In the genomic region with DNA sequence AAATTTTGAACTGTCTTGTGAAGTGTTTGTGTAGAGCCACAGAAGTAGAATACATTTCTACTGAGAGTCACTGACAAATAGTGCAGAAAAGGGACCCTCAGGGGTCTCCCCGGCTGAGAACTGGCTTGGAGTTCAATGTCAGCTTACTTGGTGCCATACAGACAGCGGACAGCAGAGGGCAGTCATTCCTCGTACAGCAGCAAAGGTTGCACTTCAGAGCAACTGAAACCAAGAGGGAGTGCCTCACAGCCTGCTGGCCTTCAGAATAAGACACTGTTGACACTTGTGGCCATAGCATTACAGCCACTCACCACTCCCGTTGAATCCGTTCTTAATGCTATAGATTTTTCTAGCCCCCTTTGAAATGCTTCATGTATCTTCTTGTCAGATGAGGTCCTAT, we compare ENCODE assay signal across 9 mouse cellular contexts. TPM values are rescaled to one million over a fixed set of nuclear protein-coding genes. Genes with fewer than 3 reads are reported as not detected.
DNase-seq lines count a peak whose midpoint lies in the region; ATAC-seq lines count a peak whose summit lies in the region.
"Had no signal": no experiment of that assay in that cellular context is flagged by ENCODE, and none has a peak within 500 bp of the region (broad histone marks: within the 10 kb centered on the region; RNA-seq: fewer than 3 reads in every experiment).

No protein-coding gene starts in this region.

- no peak for ATAC-seq in hindbrain, embryonic 14.5 days (ENCODE audit: low FRiP score)
- ATAC-seq in midbrain, embryonic 14.5 days (ENCODE audit: low FRiP score, low TSS enrichment), result no peak

- H3K27ac ChIP-seq in heart, embryonic 10.5 days, result no peak overlapping the region
- no peak overlapping the region for H3K27ac ChIP-seq in hindbrain, embryonic 14.5 days
- H3K27ac ChIP-seq in midbrain, embryonic 14.5 days (replicated peaks; ENCODE audit: low read depth, low read length), result no peak overlapping the region
- H3K27ac ChIP-seq: macrophage had no signal

- peak; percentile 93 for DNase-seq in heart, adult 11 months
- no peak for DNase-seq in heart, embryonic 10.5 days (ENCODE audit: low spot score)
- peak; percentile 84 for DNase-seq in adrenal gland, postnatal 10 days
- peak; percentile 62 for DNase-seq in embryo, embryonic 9.5 days (ENCODE audit: extremely low spot score)
- DNase-seq in hindbrain, embryonic 14.5 days (ENCODE audit: low spot score), result peak; percentile 87
- DNase-seq in left cerebral cortex, postnatal 14 days (ENCODE audit: low spot score in 2 of 2), result peak; percentile 78 to 89
- peak; percentile 87 for DNase-seq in midbrain, embryonic 14.5 days
- DNase-seq in spleen, adult 12 weeks (ENCODE audit: low spot score), result peak; percentile 39

- H3K36me3 ChIP-seq in heart, embryonic 10.5 days, result no peaks in the 10 kb centered on the region
- H3K36me3 ChIP-seq in hindbrain, embryonic 14.5 days (replicated peaks; ENCODE audit: control insufficient read depth, insufficient read depth), result no peaks in the 10 kb centered on the region
- H3K36me3 ChIP-seq in midbrain, embryonic 14.5 days (ENCODE audit: control insufficient read depth, insufficient read depth, low read length), result no peaks in the 10 kb centered on the region

- no peak overlapping the region for H3K4me3 ChIP-seq in heart, embryonic 10.5 days
- H3K4me3 ChIP-seq in hindbrain, embryonic 14.5 days (replicated peaks; ENCODE audit: low read length), result no peak overlapping the region
- no peak overlapping the region for H3K4me3 ChIP-seq in midbrain, embryonic 14.5 days (replicated peaks; ENCODE audit: low read depth, low read length)

- WGBS in heart, embryonic 10.5 days, result 18% methylated on average over 5 of the region's 5 CpGs
- 10% methylated on average over 5 of the region's 5 CpGs for WGBS in hindbrain, embryonic 14.5 days
- 10% methylated on average over 5 of the region's 5 CpGs for WGBS in midbrain, embryonic 14.5 days

- intact Hi-C loops in left cerebral cortex, postnatal 14 days (cut with DNase I), result loop anchor here (2.0 to 5.0 kb wide), 5 partner anchors 42 to 337 kb away; a partner anchor contains a TSS

- peaks cover 5% of the 10 kb centered on the region; the same call in 1 of the 2 replicates for H3K27me3 ChIP-seq in heart, embryonic 10.5 days (ENCODE audit: insufficient read depth, poor library complexity, severe bottlenecking)
- no peaks in the 10 kb centered on the region for H3K27me3 ChIP-seq in hindbrain, embryonic 14.5 days (ENCODE audit: control insufficient read depth, insufficient read depth, low read length)
- no peaks in the 10 kb centered on the region for H3K27me3 ChIP-seq in midbrain, embryonic 14.5 days (ENCODE audit: control insufficient read depth, insufficient read depth, low read length)

- no peaks in the 10 kb centered on the region for H3K4me1 ChIP-seq in heart, embryonic 10.5 days
- H3K4me1 ChIP-seq in hindbrain, embryonic 14.5 days (replicated peaks; ENCODE audit: control insufficient read depth, insufficient read depth, low read length), result no peaks in the 10 kb centered on the region
- H3K4me1 ChIP-seq in midbrain, embryonic 14.5 days (ENCODE audit: control insufficient read depth, insufficient read depth, low read length), result no peaks in the 10 kb centered on the region

- no peak overlapping the region for H3K9ac ChIP-seq in hindbrain, embryonic 14.5 days
- no peak overlapping the region for H3K9ac ChIP-seq in midbrain, embryonic 14.5 days (replicated peaks; ENCODE audit: low read length)

- no peak overlapping the region for H3K4me2 ChIP-seq in hindbrain, embryonic 14.5 days (replicated peaks)
- no peak overlapping the region for H3K4me2 ChIP-seq in midbrain, embryonic 14.5 days (ENCODE audit: low read length)

- H3K9me3 ChIP-seq in heart, embryonic 10.5 days, result no peaks in the 10 kb centered on the region
- no peaks in the 10 kb centered on the region for H3K9me3 ChIP-seq in hindbrain, embryonic 14.5 days (ENCODE audit: control insufficient read depth, low read length)
- no peaks in the 10 kb centered on the region for H3K9me3 ChIP-seq in midbrain, embryonic 14.5 days (ENCODE audit: control insufficient read depth, low read length)

RNA-seq across cellular contexts. Expression of a gene that starts 9.5 kb away (rescaled TPM):
- 26.9 and 36.9 TPM in 2 replicates for polyA plus RNA-seq in heart, embryonic 10.5 days (2016; fragmentation: Nextera tagmentation; extraction: Ambion mirVana)
- 10 to 100 TPM; 12.3 to 14.4 TPM for total RNA-seq in adrenal gland, postnatal 10 days (2021)
- polyA plus RNA-seq in hindbrain, embryonic 14.5 days (2014; fragmentation: Nextera tagmentation; extraction: Ambion mirVana), result 50.8 and 52.8 TPM in 2 replicates
- total RNA-seq in left cerebral cortex, postnatal 14 days (2021), result 10 to 100 TPM; 15.9 to 16.6 TPM
- polyA plus RNA-seq in midbrain, embryonic 14.5 days (2014; fragmentation: Nextera tagmentation; extraction: Ambion mirVana), result 61.1 and 68.5 TPM in 2 replicates

RNA-seq across cellular contexts. Expression of a gene that starts 17.5 kb away (rescaled TPM):
- polyA plus RNA-seq in heart, embryonic 10.5 days (2016; fragmentation: Nextera tagmentation; extraction: Ambion mirVana), result 161 and 183 TPM in 2 replicates
- total RNA-seq in adrenal gland, postnatal 10 days (2021), result 10 to 100 TPM; 61.5 to 64.0 TPM
- polyA plus RNA-seq in hindbrain, embryonic 14.5 days (2014; fragmentation: Nextera tagmentation; extraction: Ambion mirVana), result 141 and 151 TPM in 2 replicates
- total RNA-seq in left cerebral cortex, postnatal 14 days (2021), result 10 to 100 TPM; 33.6 to 36.7 TPM
- 137 and 150 TPM in 2 replicates for polyA plus RNA-seq in midbrain, embryonic 14.5 days (2014; fragmentation: Nextera tagmentation; extraction: Ambion mirVana)

RNA-seq across cellular contexts. Expression of a gene that starts 17.6 kb away (rescaled TPM):
- polyA plus RNA-seq in heart, embryonic 10.5 days (2016; fragmentation: Nextera tagmentation; extraction: Ambion mirVana), result 7.1 and 9.4 TPM in 2 replicates
- total RNA-seq in adrenal gland, postnatal 10 days (2021), result 10 to 100 TPM in 1 of 2 experiments, 1 to 10 TPM in 1; 6.1 to 10.9 TPM
- 14.3 and 17.1 TPM in 2 replicates for polyA plus RNA-seq in hindbrain, embryonic 14.5 days (2014; fragmentation: Nextera tagmentation; extraction: Ambion mirVana)
- 10 to 100 TPM; 25.8 to 34.3 TPM for total RNA-seq in left cerebral cortex, postnatal 14 days (2021)
- polyA plus RNA-seq in midbrain, embryonic 14.5 days (2014; fragmentation: Nextera tagmentation; extraction: Ambion mirVana), result 16.9 and 22.2 TPM in 2 replicates

RNA-seq across cellular contexts. Expression of a gene that starts 18.2 kb away (rescaled TPM):
- 0.10 and 0.24 TPM in 2 replicates for polyA plus RNA-seq in heart, embryonic 10.5 days (2016; fragmentation: Nextera tagmentation; extraction: Ambion mirVana)
- 1 to 10 TPM in 1 of 2 experiments, under 1 TPM in 1; 0.57 to 1.2 TPM for total RNA-seq in adrenal gland, postnatal 10 days (2021)
- polyA plus RNA-seq in hindbrain, embryonic 14.5 days (2014; fragmentation: Nextera tagmentation; extraction: Ambion mirVana), result 0.25 and 0.40 TPM in 2 replicates
- 10 to 100 TPM; 11.8 to 13.3 TPM for total RNA-seq in left cerebral cortex, postnatal 14 days (2021)
- polyA plus RNA-seq in midbrain, embryonic 14.5 days (2014; fragmentation: Nextera tagmentation; extraction: Ambion mirVana), result 0.12 and 0.19 TPM in 2 replicates

RNA-seq across cellular contexts. Expression of a gene that starts 42.2 kb away (rescaled TPM):
- polyA plus RNA-seq in heart, embryonic 10.5 days (2016; fragmentation: Nextera tagmentation; extraction: Ambion mirVana), result 0.18 and 0.26 TPM in 2 replicates
- 1 to 10 TPM in 1 of 2 experiments, under 1 TPM in 1; 0.15 to 1.4 TPM for total RNA-seq in adrenal gland, postnatal 10 days (2021)
- 2.0 and 2.8 TPM in 2 replicates for polyA plus RNA-seq in hindbrain, embryonic 14.5 days (2014; fragmentation: Nextera tagmentation; extraction: Ambion mirVana)
- total RNA-seq in left cerebral cortex, postnatal 14 days (2021), result 10 to 100 TPM; 17.2 to 24.0 TPM
- polyA plus RNA-seq in midbrain, embryonic 14.5 days (2014; fragmentation: Nextera tagmentation; extraction: Ambion mirVana), result 1.0 and 2.0 TPM in 2 replicates
- polyA plus RNA-seq: macrophage had no signal
